Mouse (Mus musculus): ENCODE results near the gene Nfu1.

DNA sequence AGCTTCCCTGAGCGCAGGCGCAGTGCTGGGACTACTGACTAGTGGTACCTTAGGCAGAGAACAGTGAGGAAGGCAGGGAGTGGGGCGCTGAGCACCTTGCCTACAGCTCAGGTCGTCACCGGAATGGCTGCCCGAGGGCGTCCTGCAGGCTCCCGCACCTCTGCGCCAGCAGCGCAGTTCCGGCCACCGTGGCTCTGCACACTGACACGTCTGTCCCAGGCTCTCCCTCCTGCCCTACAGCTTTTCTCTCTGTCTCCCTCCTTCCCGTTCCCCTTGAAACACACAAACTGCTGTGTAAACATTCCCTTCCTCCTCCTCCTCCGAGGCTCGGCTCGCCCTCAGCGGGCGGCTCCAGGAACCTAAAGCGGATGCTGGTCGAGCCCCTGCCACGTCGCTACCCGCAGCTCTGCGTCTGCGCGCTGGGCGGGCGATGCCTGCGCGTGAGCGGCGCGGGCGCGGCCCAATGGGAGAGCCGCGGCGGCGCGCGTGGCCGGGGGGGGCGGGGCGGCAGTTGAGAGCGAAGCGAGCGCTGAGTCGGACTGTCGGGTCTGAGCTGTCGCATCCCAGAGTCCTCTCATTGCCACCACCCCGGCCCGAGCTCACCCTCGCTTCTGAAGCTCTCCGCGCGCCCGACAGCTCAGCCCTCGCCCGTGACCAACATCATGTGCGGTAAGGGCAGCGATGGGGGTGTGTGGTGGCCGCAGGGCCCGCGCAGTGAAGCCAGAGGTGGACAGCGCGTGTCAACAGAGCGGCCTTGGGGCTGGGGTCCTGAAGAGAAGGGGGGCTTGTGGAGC lies 33.5 kb downstream of the Nfu1 start, which contains the start of gene Gfpt1:
- TF ChIP-seq POLR2A (IDR thresholded peaks at IDR 0.05; ENCODE audit: borderline replicate concordance, extremely low read depth, low read depth, low read length) (peak; percentile 86), CTCF (IDR thresholded peaks at IDR 0.05; ENCODE audit: insufficient read depth, low read length) (no peak)

Measured in lung, adult 2 months (tissue).